Mouse (Mus musculus): Measurements from ENCODE around the gene Srp68. TPM values are rescaled to one million over a fixed set of nuclear protein-coding genes. Genes with fewer than 3 reads are reported as not detected.
A peak's percentile ranks its signal among the peaks of the same experiment; 100 is the strongest.

Gene Srp68
- polyA plus RNA-seq, 1 experiment from 2014 or later = 66.1 TPM

- Histone ChIP-seq H3K9ac (no peak overlapping the region), H3K4me1 (replicated peaks) (peaks cover 39% of the 10 kb centered on the region), H3K4me3 (no peak overlapping the region)
These were observed 77.0 kb downstream of the Srp68 start for GRCm38 (mm10) chr11:116196866-116197583.

GRCm38 (mm10) chr11:116196336-116196735 is 77.7 kb downstream of the Srp68 start:
- Histone ChIP-seq H3K27me3 (no peaks in the 10 kb centered on the region), H3K4me1 (replicated peaks) (peaks cover 39% of the 10 kb centered on the region), H3K4me3 (no peak overlapping the region), H3K27ac (replicated peaks) (no peak overlapping the region), H3K4me2 (no peak overlapping the region), H3K9me3 (no peaks in the 10 kb centered on the region), H3K36me3 (peaks cover 16% of the 10 kb centered on the region), H3K9ac (no peak overlapping the region)
- no peak for ATAC-seq (ENCODE audit: low FRiP score, low read depth)
- 89% methylated on average over 3 of the region's 3 CpGs for WGBS

More at GRCm38 (mm10) chr11:116196866-116197583, 77.0 kb downstream of the Srp68 start:
- H3K27me3 ChIP-seq = no peaks in the 10 kb centered on the region
- H3K36me3 ChIP-seq = peaks cover 11% of the 10 kb centered on the region
- ATAC-seq (ENCODE audit: low FRiP score, low read depth) = no peak
- peak overlapping the region; percentile 69 for H3K4me2 ChIP-seq
- H3K9me3 ChIP-seq = no peaks in the 10 kb centered on the region
- 95% methylated on average over 18 of the region's 18 CpGs for WGBS
- H3K27ac ChIP-seq (replicated peaks) = no peak overlapping the region

DNA sequence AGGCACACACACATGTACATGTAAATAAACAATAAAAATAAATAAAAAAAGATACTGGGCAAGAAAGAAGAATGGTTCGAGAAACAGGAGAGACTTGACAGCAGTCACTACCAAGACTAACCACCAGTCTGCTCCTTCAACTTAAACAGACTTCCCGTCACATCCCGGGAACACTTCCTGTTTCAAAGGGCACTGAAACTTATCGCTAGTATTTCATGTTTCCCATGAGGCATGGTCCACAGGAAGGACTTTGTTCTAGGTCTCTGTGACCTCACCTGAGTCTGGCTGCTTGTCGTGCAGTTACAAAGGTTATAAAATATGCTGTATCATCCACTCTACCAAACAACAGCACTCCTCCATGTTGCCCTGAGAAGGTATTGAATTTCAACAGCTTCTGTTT is 78.8 kb downstream of the Srp68 start:
- Histone ChIP-seq H3K9me3 (no peaks in the 10 kb centered on the region), H3K27me3 (no peaks in the 10 kb centered on the region), H3K4me2 (no peak overlapping the region), H3K27ac (replicated peaks) (no peak overlapping the region), H3K4me3 (no peak overlapping the region), H3K9ac (no peak overlapping the region), H3K4me1 (replicated peaks) (peaks cover 39% of the 10 kb centered on the region), H3K36me3 (peaks cover 22% of the 10 kb centered on the region)
- WGBS = 87% methylated on average over 5 of the region's 5 CpGs
- no peak for ATAC-seq (ENCODE audit: low FRiP score, low read depth)

Other genes starting within 250 kb of the Srp68 start
- 1,686 and 1,716 TPM in 2 replicates for gene H3f3b, start 246.3 kb downstream of the Srp68 start, polyA plus RNA-seq (2015; fragmentation: Nextera tagmentation; extraction: Ambion mirVana)
- gene Unk, start 243.9 kb downstream of the Srp68 start, polyA plus RNA-seq (2015; fragmentation: Nextera tagmentation; extraction: Ambion mirVana) = 32.1 and 37.0 TPM in 2 replicates
- 1.0 and 1.6 TPM in 2 replicates for gene Unc13d, start 196.3 kb downstream of the Srp68 start, polyA plus RNA-seq (2015; fragmentation: Nextera tagmentation; extraction: Ambion mirVana)
- gene Wbp2, start 187.2 kb downstream of the Srp68 start, polyA plus RNA-seq (2015; fragmentation: Nextera tagmentation; extraction: Ambion mirVana) = 149 and 196 TPM in 2 replicates
- gene Trim47, start 147.0 kb downstream of the Srp68 start, polyA plus RNA-seq (2015; fragmentation: Nextera tagmentation; extraction: Ambion mirVana) = 10.9 and 11.6 TPM in 2 replicates
- gene Trim65, start 143.1 kb downstream of the Srp68 start, polyA plus RNA-seq (2015; fragmentation: Nextera tagmentation; extraction: Ambion mirVana) = 3.0 and 4.0 TPM in 2 replicates
- 86.2 and 89.0 TPM in 2 replicates for gene Mrpl38, start 135.3 kb downstream of the Srp68 start, polyA plus RNA-seq (2015; fragmentation: Nextera tagmentation; extraction: Ambion mirVana)
- gene Fbf1, start 106.1 kb downstream of the Srp68 start, polyA plus RNA-seq (2015; fragmentation: Nextera tagmentation; extraction: Ambion mirVana) = 55.7 and 59.0 TPM in 2 replicates
- gene Ten1, start 75.4 kb downstream of the Srp68 start, polyA plus RNA-seq (2015; fragmentation: Nextera tagmentation; extraction: Ambion mirVana) = 90.6 and 104 TPM in 2 replicates
- 60.6 and 61.4 TPM in 2 replicates for gene Acox1, start 75.2 kb downstream of the Srp68 start, polyA plus RNA-seq (2015; fragmentation: Nextera tagmentation; extraction: Ambion mirVana)
- 1.0 and 1.1 TPM in 2 replicates for gene Evpl, start 36.1 kb downstream of the Srp68 start, polyA plus RNA-seq (2015; fragmentation: Nextera tagmentation; extraction: Ambion mirVana)
- 0.51 and 0.68 TPM in 2 replicates for gene Galr2, start 6.7 kb upstream of the Srp68 start, polyA plus RNA-seq (2015; fragmentation: Nextera tagmentation; extraction: Ambion mirVana)
- gene Exoc7, start 33.0 kb upstream of the Srp68 start, polyA plus RNA-seq (2015; fragmentation: Nextera tagmentation; extraction: Ambion mirVana) = 106 and 108 TPM in 2 replicates
- gene Foxj1, start 61.2 kb upstream of the Srp68 start, polyA plus RNA-seq (2015; fragmentation: Nextera tagmentation; extraction: Ambion mirVana) = 13.7 and 23.2 TPM in 2 replicates
- 69.8 and 78.1 TPM in 2 replicates for gene Rnf157, start 138.8 kb upstream of the Srp68 start, polyA plus RNA-seq (2015; fragmentation: Nextera tagmentation; extraction: Ambion mirVana)
- gene Ubald2, start 159.9 kb upstream of the Srp68 start, polyA plus RNA-seq (2015; fragmentation: Nextera tagmentation; extraction: Ambion mirVana) = 42.7 and 44.3 TPM in 2 replicates
- 0.07 and 0.47 TPM in 2 replicates for gene Qrich2, start 192.0 kb upstream of the Srp68 start, polyA plus RNA-seq (2015; fragmentation: Nextera tagmentation; extraction: Ambion mirVana)
- 181 and 186 TPM in 2 replicates for gene Prpsap1, start 220.0 kb upstream of the Srp68 start, polyA plus RNA-seq (2015; fragmentation: Nextera tagmentation; extraction: Ambion mirVana)